Mouse (Mus musculus) spleen, postnatal 14 days (tissue): Measurements from ENCODE around the gene Fam187b.

Source experiments
- DNase-seq, 2 experiments: peaks; one replicate each; pipeline ENCODE4 v3.0.0; 2021 to 2022; ENCODE audit warnings: low spot score in 2 of 2

The Fam187b gene

DNA sequence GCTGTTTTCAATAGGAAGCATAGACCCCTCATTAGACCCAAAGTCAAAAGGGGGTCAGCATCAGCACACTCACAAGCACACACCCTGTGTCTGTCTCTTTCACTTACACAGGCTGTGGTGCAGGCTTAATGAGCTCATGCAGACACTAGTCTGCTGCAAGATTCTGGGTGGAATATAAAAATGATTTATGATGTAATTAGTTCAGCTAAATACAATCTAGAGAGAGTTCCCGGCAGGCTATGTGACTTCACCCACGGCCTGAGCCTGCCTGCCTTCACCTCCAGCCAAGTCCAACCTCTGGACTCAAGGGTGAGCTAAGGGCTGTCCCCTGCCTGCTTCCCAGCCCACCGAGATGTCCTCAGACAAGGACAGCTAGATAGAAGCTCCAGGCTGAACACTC, 35.3 kb downstream of the Fam187b start:
- no peak for DNase-seq

DNA sequence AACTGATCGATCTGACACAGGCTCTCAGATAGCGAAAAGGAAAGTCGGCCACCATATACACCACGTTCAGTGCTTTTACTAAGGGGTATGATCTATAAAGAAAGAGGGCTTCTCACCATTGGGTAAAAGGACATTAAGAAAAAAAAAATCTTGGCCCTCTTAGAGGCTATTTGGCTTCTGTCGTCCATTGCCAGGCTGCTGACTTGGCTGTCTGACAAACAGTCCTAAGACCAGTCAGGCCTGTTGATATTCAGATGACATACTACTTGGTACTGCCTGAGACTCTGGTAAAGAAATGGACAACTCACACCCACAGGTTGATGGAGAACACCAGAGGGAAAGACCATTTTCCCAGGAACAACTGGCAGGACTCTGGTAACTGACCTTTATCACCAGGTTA, 39.4 kb downstream of the Fam187b start:
- DNase-seq = no peak

DNA sequence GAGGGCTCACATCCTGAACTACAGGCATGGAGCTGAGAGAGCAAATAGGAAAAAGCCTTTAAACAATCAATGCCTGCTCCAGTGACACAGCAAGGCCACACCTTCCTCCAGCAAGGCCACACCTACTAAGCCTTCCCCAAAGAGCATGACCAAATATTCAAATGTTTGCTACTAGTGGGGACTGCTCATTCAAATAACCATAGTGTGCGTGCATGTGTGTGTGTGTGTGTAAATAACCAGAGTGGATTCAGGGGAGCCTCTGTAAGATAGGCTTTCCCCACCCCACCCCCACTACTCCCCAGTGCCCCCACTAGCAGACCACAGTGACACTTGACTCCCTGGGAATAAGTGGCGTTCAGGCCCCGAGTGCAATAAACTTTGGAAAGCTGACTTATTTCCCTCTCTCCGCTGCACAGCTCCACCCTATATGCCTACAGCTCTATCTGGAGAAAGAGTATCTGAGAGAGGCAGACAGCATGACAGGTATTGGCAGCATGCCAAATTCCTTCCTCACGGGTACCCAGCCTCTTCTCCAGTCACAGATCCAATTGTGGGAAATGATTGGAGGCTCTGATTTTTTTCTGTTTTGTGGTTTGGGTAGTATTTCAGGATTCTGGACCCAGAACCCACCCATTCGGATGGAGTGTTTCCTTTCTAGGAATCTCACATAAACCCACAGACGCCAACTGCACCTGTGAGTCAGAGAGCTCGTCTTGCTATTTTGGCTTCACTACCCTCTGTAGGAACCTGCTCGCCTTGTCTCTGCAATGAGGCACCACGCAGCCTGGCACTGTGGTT, 43.7 kb downstream of the Fam187b start:
- DNase-seq = no peak

DNA sequence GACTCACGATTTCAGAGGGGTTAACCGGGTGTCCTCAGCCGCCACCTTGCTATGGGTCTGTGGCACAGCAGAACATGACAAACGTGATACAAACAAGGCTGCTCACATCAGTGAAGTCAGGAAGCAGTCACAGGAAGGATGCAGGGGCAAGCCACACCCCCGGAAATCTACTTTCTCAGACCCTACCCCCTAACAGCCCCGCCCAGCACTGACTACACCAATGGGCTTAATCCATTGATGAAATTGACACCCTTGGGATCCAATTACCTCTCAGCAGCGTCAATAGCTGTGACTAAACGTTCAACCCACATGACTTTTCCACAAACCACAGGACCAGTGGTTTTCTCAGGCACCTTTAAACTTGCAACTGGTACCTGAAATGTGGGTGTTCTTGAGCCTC, 55.0 kb downstream of the Fam187b start:
- no peak for DNase-seq

DNA sequence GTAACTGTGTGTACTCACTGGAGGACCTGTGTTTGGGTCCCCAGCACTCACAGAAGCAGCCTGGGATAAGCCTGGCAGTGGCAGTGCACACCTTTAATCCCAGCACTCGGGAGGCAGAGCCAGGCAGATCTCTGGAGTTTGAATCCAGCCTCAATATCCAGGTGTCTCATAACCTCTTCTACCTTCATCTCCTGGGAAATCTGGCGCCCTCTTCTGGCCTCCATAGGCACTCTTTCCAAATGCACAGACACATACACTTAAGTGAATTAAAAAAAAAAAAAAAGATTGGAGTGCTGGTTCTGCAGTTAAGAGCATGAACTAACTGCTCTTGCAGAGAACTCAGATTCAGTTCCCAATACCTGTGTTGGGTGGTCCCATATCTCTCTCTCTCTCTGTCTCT, 57.1 kb downstream of the Fam187b start:
- DNase-seq = no peak

DNA sequence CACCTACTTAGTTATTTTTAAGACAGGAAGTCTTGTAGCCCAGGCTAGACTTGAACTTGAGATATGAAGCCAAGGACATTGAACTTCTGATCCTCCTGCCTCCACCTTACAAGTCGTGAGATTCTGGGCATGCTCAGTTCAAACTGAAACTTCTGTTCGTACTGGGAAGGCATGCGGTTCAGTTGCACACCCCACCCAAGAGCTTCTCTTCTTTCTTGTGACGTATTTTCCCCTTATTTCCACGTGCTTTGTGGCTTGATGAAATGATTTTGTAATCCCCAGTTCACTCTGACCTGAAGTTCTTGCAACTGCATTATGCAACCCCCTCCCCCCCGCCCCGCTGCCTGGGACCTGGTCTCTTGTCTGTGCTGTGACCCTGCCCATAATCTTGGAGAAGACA, 58.1 kb downstream of the Fam187b start:
- DNase-seq = no peak

DNA sequence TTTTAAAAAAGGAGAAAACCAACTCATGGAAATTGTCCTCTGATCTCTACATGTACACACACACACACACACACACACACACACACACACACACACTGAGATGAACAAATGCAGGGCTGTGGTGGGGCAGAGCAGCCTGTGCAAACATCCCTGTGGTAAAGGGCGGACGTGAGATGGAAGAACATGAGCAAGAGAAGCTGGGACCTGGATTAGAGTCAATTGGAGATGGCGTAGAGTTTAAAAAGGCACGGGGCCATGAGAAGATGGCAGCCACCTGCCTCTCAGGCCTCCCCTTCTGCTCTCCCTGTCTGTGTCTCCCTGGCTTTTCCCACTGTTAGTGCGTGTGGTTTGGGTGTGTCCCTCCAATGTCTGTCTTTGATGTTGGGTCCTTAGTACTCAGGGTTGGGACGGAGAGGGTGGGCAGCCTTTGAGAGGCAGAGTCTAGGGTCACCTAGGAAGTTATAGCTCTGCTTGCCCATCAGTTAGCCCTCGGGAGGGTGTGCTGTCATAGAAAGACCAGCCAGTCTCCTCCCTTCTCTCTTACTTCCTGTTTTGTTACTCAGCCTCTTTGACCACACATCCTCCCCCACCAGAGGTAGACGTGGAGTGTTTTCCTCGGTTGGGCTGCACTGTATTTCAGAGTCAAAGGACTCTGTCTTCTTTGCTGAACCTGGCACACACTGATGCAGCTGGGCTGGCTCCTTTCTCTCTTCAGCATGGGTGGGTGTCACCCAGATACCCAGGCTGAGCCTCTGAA, 60.0 kb downstream of the Fam187b start:
- DNase-seq = peak in 1 of 2 experiments; percentile 36

DNA sequence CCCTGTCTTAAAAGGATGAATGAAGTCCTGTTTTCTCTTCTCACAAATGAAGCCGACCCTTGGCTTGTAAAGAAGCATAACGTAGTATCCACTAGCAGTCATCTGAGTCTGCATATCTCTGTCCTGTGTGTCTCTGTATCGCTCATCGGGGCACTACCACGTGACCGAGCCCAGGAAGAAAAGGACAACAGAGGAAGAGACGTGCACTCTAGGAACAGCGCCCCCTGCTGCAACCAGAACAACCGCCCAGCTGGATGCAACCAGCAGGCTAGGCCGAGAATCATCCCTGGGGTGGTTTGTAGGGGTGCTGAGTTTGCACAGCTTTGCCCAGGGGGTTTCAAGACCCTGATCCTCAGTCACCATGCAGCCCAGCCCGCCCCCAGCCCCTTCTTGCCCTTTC, 61.2 kb downstream of the Fam187b start:
- DNase-seq = peak in 1 of 2 experiments; percentile 43

DNA sequence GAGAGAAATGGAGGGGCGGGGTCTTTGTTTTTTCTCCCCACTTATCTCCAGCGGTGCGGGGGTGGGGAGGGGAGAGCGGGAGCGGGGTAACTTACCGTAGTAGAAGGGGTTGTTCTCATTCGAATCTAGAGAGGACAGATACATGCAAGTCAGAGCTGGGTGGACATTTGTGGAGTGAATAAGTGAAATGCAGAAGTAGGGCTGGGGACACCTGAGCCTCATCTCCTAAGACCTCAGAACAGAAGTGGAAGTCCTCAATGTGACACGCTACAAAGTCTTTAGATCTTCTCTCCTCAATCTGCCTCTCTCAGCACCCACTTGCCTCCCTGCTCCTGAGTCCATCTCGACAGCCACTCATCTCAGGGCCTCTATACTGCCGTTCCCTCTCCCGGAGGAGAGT, 61.7 kb downstream of the Fam187b start:
- no peak for DNase-seq

DNA sequence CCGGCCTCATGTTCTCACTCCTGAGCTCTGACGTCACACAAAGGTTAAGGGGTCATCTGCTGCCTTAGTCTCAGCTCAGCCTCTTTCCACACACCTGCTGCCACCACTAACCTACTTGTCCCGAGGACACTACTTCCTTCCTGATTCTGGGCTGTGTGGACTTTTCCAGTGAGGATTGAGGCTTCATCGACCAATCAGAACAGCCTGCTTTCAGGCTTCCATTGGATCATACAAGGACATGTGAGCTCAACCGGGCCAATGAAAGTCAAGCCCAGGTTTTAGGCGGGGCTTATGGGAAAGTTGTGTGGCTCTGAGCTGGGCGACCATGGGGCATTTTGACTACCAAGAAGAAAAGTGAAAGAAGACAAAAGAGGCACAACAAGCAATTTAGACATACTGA, 63.3 kb downstream of the Fam187b start:
- no peak for DNase-seq

DNA sequence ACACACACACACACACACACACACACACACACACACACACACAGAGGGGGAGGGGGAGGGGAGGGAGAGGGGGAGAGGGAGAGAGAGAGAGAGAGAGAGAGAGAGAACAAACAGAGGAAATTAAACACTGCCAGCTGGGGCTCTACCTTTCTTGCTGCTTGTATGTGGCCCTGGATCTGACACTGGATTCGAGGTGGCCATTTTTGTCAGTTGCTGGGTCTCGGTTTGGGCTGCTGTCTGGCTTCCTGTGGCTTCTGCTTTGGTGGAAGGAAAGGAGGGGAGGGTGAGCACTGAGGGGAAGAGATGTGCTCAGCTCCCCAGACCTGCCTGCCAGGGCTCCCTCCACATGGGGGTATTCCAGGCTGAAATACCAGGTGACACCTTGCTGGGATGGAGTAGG, 64.1 kb downstream of the Fam187b start:
- no peak for DNase-seq

DNA sequence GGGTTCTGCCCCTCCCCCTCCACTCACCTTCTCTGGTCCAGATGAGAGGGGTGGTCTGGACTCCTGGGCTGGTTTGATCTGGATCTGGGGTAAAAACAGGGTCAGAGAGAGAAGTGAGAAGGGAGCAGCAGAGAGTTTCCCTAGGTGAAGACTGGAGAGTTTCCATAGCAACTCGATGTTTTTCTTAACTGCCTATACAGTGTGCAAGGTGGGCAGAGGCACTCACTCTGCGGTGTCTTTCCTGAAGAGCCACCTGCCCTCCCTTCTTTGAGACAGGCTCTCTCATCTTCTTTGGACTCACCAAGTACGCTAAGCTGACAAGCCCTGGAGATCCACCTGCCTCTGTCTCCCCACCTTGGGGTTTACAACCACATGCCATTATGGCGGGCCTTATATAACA, 65.4 kb downstream of the Fam187b start:
- no peak for DNase-seq
